Mouse (Mus musculus) lung, postnatal 14 days (tissue): Measurements from ENCODE around the gene AY074887.
"Not testable (repeated sequence)": the region's sequence is repeated elsewhere in the genome, so short reads cannot be mapped to it uniquely, and the experiment has no call there.

ENCODE experiments used
- DNase-seq: peaks from one replicate; pipeline ENCODE4 v3.0.0; 2021

AY074887 gene

GRCm38 (mm10) chr9:54950575-54951321, at the start of gene AY074887, which contains the start of gene Psma4:
AY074887 (minus strand) TSS chr9:54950998.
Psma4 (plus strand) TSS chr9:54950790.
- peak; percentile 94 for DNase-seq

GRCm38 (mm10) chr9:54995645-54996044, 44.8 kb upstream of the AY074887 start:
- no peak for DNase-seq

- DNase-seq: no peak
These were observed 43.6 kb upstream of the AY074887 start for GRCm38 (mm10) chr9:54994381-54994780.

- no peak for DNase-seq
These were observed 39.6 kb upstream of the AY074887 start for GRCm38 (mm10) chr9:54990362-54990761.

GRCm38 (mm10) chr9:54982401-54982800, 31.6 kb upstream of the AY074887 start:
- DNase-seq: no peak

GRCm38 (mm10) chr9:54981291-54982191, 30.7 kb upstream of the AY074887 start:
- DNase-seq: peak; percentile 15

GRCm38 (mm10) chr9:54980674-54981073, 29.9 kb upstream of the AY074887 start, which contains the start of gene Chrna5:
Chrna5 (plus strand) TSS chr9:54980880.
- no peak for DNase-seq

- DNase-seq: no peak
These were observed 19.3 kb upstream of the AY074887 start for GRCm38 (mm10) chr9:54969972-54970637.

- no peak for DNase-seq
These were observed 12.9 kb upstream of the AY074887 start for GRCm38 (mm10) chr9:54963669-54964068.

- no peak for DNase-seq
These were observed 10.3 kb upstream of the AY074887 start for GRCm38 (mm10) chr9:54961059-54961458.

- not testable (repeated sequence) for DNase-seq
These were observed 636 bp downstream of the AY074887 start for GRCm38 (mm10) chr9:54950162-54950561.

GRCm38 (mm10) chr9:54949465-54949864, 1.3 kb downstream of the AY074887 start:
- DNase-seq: no peak

GRCm38 (mm10) chr9:54946256-54946655, 4.5 kb downstream of the AY074887 start:
- no peak for DNase-seq

GRCm38 (mm10) chr9:54944467-54944866, 6.3 kb downstream of the AY074887 start:
- no peak for DNase-seq

- no peak for DNase-seq
These were observed 8.7 kb downstream of the AY074887 start for GRCm38 (mm10) chr9:54942071-54942470.

GRCm38 (mm10) chr9:54932379-54932778, 18.4 kb downstream of the AY074887 start:
- no peak for DNase-seq

GRCm38 (mm10) chr9:54931765-54932164, 19.0 kb downstream of the AY074887 start:
- no peak for DNase-seq

- no peak for DNase-seq
These were observed 20.1 kb downstream of the AY074887 start for GRCm38 (mm10) chr9:54930741-54931140.

GRCm38 (mm10) chr9:54919946-54920345, 30.9 kb downstream of the AY074887 start:
- no peak for DNase-seq

GRCm38 (mm10) chr9:54918781-54919180, 32.0 kb downstream of the AY074887 start:
- DNase-seq: no peak

GRCm38 (mm10) chr9:54918191-54918590, 32.6 kb downstream of the AY074887 start:
- DNase-seq: no peak

- DNase-seq: peak; percentile 86
These were observed 33.7 kb downstream of the AY074887 start, which contains the start of gene Hykk for GRCm38 (mm10) chr9:54917010-54917677. Hykk (plus strand) TSS chr9:54917283.
